Mouse (Mus musculus): Measurements from ENCODE around the gene Dyrk1a. TPM values are rescaled to one million over a fixed set of nuclear protein-coding genes. Genes with fewer than 3 reads are reported as not detected.

Gene Dyrk1a
- total RNA-seq, 1 experiment = 33.2 TPM

- Histone ChIP-seq H3K4me1 (ENCODE audit: control insufficient read depth in 2 of 2, insufficient read depth in 2 of 2, low read length in 2 of 2, poor library complexity in 1 of 2) (peaks cover 9 to 13% of the 10 kb centered on the region in 2 experiments), H3K27ac (ENCODE audit: insufficient read depth, low read depth, low read length, poor library complexity, severe bottlenecking) (no peak overlapping the region), H3K4me3 (ENCODE audit: insufficient read depth in 1 of 2, low read depth in 1 of 2, low read length in 2 of 2, poor library complexity in 1 of 2, severe bottlenecking in 1 of 2) (no peak overlapping the region), H3K9ac (ENCODE audit: insufficient read depth, low read depth, low read length, poor library complexity, severe bottlenecking) (no peak overlapping the region), H3K9me3 (ENCODE audit: control insufficient read depth, insufficient read depth, low read depth, low read length) (no peaks in the 10 kb centered on the region), H3K36me3 (ENCODE audit: control insufficient read depth, insufficient read depth, low read length, poor library complexity, severe bottlenecking) (no peaks in the 10 kb centered on the region)
- in situ Hi-C loops (cut with MboI; ENCODE audit: low sequenced_read_pairs in 2 of 2, unreplicated experiment in 2 of 2) = no loop called here
- no peak for TF ChIP-seq MAFK (IDR thresholded peaks at IDR 0.05; ENCODE audit: insufficient read depth, low read depth, low read length)
- no peak for TF ChIP-seq ZC3H11A (IDR thresholded peaks at IDR 0.05; ENCODE audit: borderline replicate concordance, low read depth, low read length)
- TF ChIP-seq ZNF384 (IDR thresholded peaks at IDR 0.05; ENCODE audit: low read depth, low read length) = no peak
- no peak for TF ChIP-seq HCFC1 (IDR thresholded peaks at IDR 0.05; ENCODE audit: borderline replicate concordance, insufficient read depth, low read length)
- TF ChIP-seq CHD2 (IDR thresholded peaks at IDR 0.05; ENCODE audit: low read depth, low read length) = no peak
- DNase-seq (ENCODE audit: low read depth, low spot score) = no peak
These were observed 36.4 kb downstream of the Dyrk1a start for GRCm38 (mm10) chr16:94606169-94606568.

- DNase-seq (ENCODE audit: low read depth, low spot score) = no peak
- Histone ChIP-seq H3K36me3 (ENCODE audit: control insufficient read depth, insufficient read depth, low read length, poor library complexity, severe bottlenecking) (no peaks in the 10 kb centered on the region), H3K9ac (ENCODE audit: insufficient read depth, low read depth, low read length, poor library complexity, severe bottlenecking) (no peak overlapping the region), H3K4me3 (ENCODE audit: insufficient read depth in 1 of 2, low read depth in 1 of 2, low read length in 2 of 2, poor library complexity in 1 of 2, severe bottlenecking in 1 of 2) (no peak overlapping the region), H3K4me1 (ENCODE audit: control insufficient read depth in 2 of 2, insufficient read depth in 2 of 2, low read length in 2 of 2, poor library complexity in 1 of 2) (peaks cover 5 to 10% of the 10 kb centered on the region in 2 experiments), H3K27ac (ENCODE audit: insufficient read depth, low read depth, low read length, poor library complexity, severe bottlenecking) (no peak overlapping the region), H3K9me3 (ENCODE audit: control insufficient read depth, insufficient read depth, low read depth, low read length) (no peaks in the 10 kb centered on the region)
- no peak for TF ChIP-seq CHD2 (IDR thresholded peaks at IDR 0.05; ENCODE audit: low read depth, low read length)
- no peak for TF ChIP-seq MAFK (IDR thresholded peaks at IDR 0.05; ENCODE audit: insufficient read depth, low read depth, low read length)
- TF ChIP-seq HCFC1 (IDR thresholded peaks at IDR 0.05; ENCODE audit: borderline replicate concordance, insufficient read depth, low read length) = no peak
- TF ChIP-seq ZNF384 (IDR thresholded peaks at IDR 0.05; ENCODE audit: low read depth, low read length) = no peak
- no peak for TF ChIP-seq ZC3H11A (IDR thresholded peaks at IDR 0.05; ENCODE audit: borderline replicate concordance, low read depth, low read length)
- in situ Hi-C loops (cut with MboI; ENCODE audit: low sequenced_read_pairs in 2 of 2, unreplicated experiment in 2 of 2) = no loop called here
These were observed 37.7 kb downstream of the Dyrk1a start for GRCm38 (mm10) chr16:94607468-94607867.

GRCm38 (mm10) chr16:94608706-94609594, 39.1 kb downstream of the Dyrk1a start:
- in situ Hi-C loops (cut with MboI; ENCODE audit: low sequenced_read_pairs in 2 of 2, unreplicated experiment in 2 of 2) = no loop called here
- H3K27ac ChIP-seq (ENCODE audit: insufficient read depth, low read depth, low read length, poor library complexity, severe bottlenecking) = no peak overlapping the region
- no peak for DNase-seq (ENCODE audit: low read depth, low spot score)
- TF ChIP-seq ZC3H11A (IDR thresholded peaks at IDR 0.05; ENCODE audit: borderline replicate concordance, low read depth, low read length) = no peak
- no peak for TF ChIP-seq HCFC1 (IDR thresholded peaks at IDR 0.05; ENCODE audit: borderline replicate concordance, insufficient read depth, low read length)
- TF ChIP-seq ZNF384 (IDR thresholded peaks at IDR 0.05; ENCODE audit: low read depth, low read length) = no peak
- TF ChIP-seq MAFK (IDR thresholded peaks at IDR 0.05; ENCODE audit: insufficient read depth, low read depth, low read length) = no peak
- TF ChIP-seq CHD2 (IDR thresholded peaks at IDR 0.05; ENCODE audit: low read depth, low read length) = no peak
- H3K4me3 ChIP-seq (ENCODE audit: insufficient read depth in 1 of 2, low read depth in 1 of 2, low read length in 2 of 2, poor library complexity in 1 of 2, severe bottlenecking in 1 of 2) = no peak overlapping the region
- H3K36me3 ChIP-seq (ENCODE audit: control insufficient read depth, insufficient read depth, low read length, poor library complexity, severe bottlenecking) = no peaks in the 10 kb centered on the region; the same call in none of the 2 replicates
- no peak overlapping the region for H3K9ac ChIP-seq (ENCODE audit: insufficient read depth, low read depth, low read length, poor library complexity, severe bottlenecking)
- H3K4me1 ChIP-seq (ENCODE audit: control insufficient read depth in 2 of 2, insufficient read depth in 2 of 2, low read length in 2 of 2, poor library complexity in 1 of 2) = peaks cover 4 to 7% of the 10 kb centered on the region in 2 experiments
- no peaks in the 10 kb centered on the region for H3K9me3 ChIP-seq (ENCODE audit: control insufficient read depth, insufficient read depth, low read depth, low read length)

GRCm38 (mm10) chr16:94612573-94612972, 42.8 kb downstream of the Dyrk1a start:
- in situ Hi-C loops (cut with MboI; ENCODE audit: low sequenced_read_pairs in 2 of 2, unreplicated experiment in 2 of 2) = no loop called here
- Histone ChIP-seq H3K9ac (ENCODE audit: insufficient read depth, low read depth, low read length, poor library complexity, severe bottlenecking) (no peak overlapping the region), H3K9me3 (ENCODE audit: control insufficient read depth, insufficient read depth, low read depth, low read length) (no peaks in the 10 kb centered on the region), H3K4me3 (ENCODE audit: insufficient read depth in 1 of 2, low read depth in 1 of 2, low read length in 2 of 2, poor library complexity in 1 of 2, severe bottlenecking in 1 of 2) (no peak overlapping the region), H3K36me3 (ENCODE audit: control insufficient read depth, insufficient read depth, low read length, poor library complexity, severe bottlenecking) (no peaks in the 10 kb centered on the region; the same call in none of the 2 replicates), H3K4me1 (ENCODE audit: control insufficient read depth in 2 of 2, insufficient read depth in 2 of 2, low read length in 2 of 2, poor library complexity in 1 of 2) (peaks cover 2 to 10% of the 10 kb centered on the region in 2 experiments; a peak in 3 of 4 replicates), H3K27ac (ENCODE audit: insufficient read depth, low read depth, low read length, poor library complexity, severe bottlenecking) (no peak overlapping the region)
- TF ChIP-seq ZNF384 (IDR thresholded peaks at IDR 0.05; ENCODE audit: low read depth, low read length) (no peak), MAFK (IDR thresholded peaks at IDR 0.05; ENCODE audit: insufficient read depth, low read depth, low read length) (no peak), CHD2 (IDR thresholded peaks at IDR 0.05; ENCODE audit: low read depth, low read length) (no peak), HCFC1 (IDR thresholded peaks at IDR 0.05; ENCODE audit: borderline replicate concordance, insufficient read depth, low read length) (no peak), ZC3H11A (IDR thresholded peaks at IDR 0.05; ENCODE audit: borderline replicate concordance, low read depth, low read length) (no peak)
- no peak for DNase-seq (ENCODE audit: low read depth, low spot score)
